Mouse (Mus musculus): ENCODE results near the gene Jarid2.
A peak's percentile ranks its signal among the peaks of the same experiment; 100 is the strongest.

Jarid2 gene

GRCm38 (mm10) chr13:44728145-44728880 is 961 bp upstream of the Jarid2 start:
- peak; percentile 95 for DNase-seq (ENCODE audit: low read depth, low spot score)

- DNase-seq (ENCODE audit: low read depth, low spot score), result peak; percentile 99
Measured at GRCm38 (mm10) chr13:44730146-44730864, 1.0 kb downstream of the Jarid2 start.

GRCm38 (mm10) chr13:44730939-44731551 is 1.8 kb downstream of the Jarid2 start:
- peak; percentile 91 for DNase-seq (ENCODE audit: low read depth, low spot score)

DNA sequence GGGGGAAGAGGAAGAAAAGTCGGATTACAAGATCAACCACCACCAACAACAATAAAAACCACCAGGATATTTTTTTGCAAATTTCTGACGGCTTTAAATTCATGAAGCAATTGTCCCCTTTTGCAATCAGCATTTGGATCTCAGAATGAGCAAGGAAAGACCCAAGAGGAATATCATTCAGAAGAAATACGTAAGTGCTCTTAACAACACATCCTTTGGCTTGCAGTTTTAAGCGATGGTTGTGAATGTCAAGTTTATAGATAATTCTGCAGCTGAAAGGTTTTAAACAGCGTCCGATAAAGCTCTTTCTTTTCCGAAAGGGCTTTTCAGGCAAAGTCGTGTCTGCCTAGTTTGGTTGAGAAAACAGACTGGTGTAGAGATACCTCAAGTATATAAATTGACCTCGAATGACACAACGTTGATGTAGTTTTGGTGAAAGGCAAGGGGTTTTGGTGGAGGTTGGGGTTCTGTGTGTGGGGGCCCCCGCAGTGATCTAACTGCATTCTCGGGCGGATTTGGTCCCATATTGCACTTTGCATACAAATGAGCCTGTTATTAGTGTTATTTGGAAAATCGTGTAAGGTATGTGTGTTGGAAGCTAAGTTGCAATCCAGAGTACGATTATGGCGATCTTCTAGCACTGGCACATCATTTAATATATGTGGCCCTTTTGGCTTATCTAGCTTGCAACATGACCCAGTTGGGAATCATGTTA is 2.6 kb downstream of the Jarid2 start:
- no peak for DNase-seq (ENCODE audit: low read depth, low spot score)

GRCm38 (mm10) chr13:44732442-44732974 is 3.2 kb downstream of the Jarid2 start:
- DNase-seq (ENCODE audit: low read depth, low spot score), result no peak

GRCm38 (mm10) chr13:44733036-44733372 is 3.7 kb downstream of the Jarid2 start:
- no peak for DNase-seq (ENCODE audit: low read depth, low spot score)

- peak; percentile 96 for DNase-seq (ENCODE audit: low read depth, low spot score)
Measured at GRCm38 (mm10) chr13:44733373-44734111, 4.3 kb downstream of the Jarid2 start.

- DNase-seq (ENCODE audit: low read depth, low spot score), result no peak
Measured at GRCm38 (mm10) chr13:44734441-44734840, 5.2 kb downstream of the Jarid2 start.

- DNase-seq (ENCODE audit: low read depth, low spot score), result peak; percentile 61
Measured at GRCm38 (mm10) chr13:44735088-44735690, 5.9 kb downstream of the Jarid2 start.

- no peak for DNase-seq (ENCODE audit: low read depth, low spot score)
Measured at GRCm38 (mm10) chr13:44737297-44737696, 8.0 kb downstream of the Jarid2 start.

GRCm38 (mm10) chr13:44751780-44752179 is 22.5 kb downstream of the Jarid2 start:
- DNase-seq (ENCODE audit: low read depth, low spot score), result peak; percentile 81

- DNase-seq (ENCODE audit: low read depth, low spot score), result no peak
Measured at GRCm38 (mm10) chr13:44753206-44753605, 23.9 kb downstream of the Jarid2 start.

GRCm38 (mm10) chr13:44755434-44755833 is 26.2 kb downstream of the Jarid2 start:
- DNase-seq (ENCODE audit: low read depth, low spot score), result peak; percentile 76

GRCm38 (mm10) chr13:44758750-44759149 is 29.5 kb downstream of the Jarid2 start:
- peak; percentile 58 for DNase-seq (ENCODE audit: low read depth, low spot score)

- DNase-seq (ENCODE audit: low read depth, low spot score), result no peak
Measured at GRCm38 (mm10) chr13:44760761-44761160, 31.5 kb downstream of the Jarid2 start.

GRCm38 (mm10) chr13:44763068-44763467 is 33.8 kb downstream of the Jarid2 start:
- no peak for DNase-seq (ENCODE audit: low read depth, low spot score)

DNA sequence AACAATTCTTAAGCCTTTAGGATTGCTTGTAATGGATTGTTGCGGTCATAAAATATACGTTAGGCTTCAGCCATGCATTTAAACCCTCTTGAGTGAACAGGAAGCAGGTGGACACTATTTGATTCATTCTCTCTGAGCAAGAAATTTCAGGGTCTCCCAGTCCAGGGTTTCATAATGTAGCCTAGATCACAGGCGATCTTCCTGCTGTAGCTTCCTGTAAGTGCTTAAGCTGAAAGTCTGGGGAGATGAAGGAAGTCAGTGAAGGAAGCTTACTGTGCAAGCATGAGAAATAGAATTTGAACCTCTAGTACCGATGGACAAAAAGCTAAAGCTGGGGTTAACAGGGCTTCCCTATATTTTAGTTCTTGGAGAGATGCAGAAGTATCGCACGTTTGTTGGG is 38.5 kb downstream of the Jarid2 start:
- DNase-seq (ENCODE audit: low read depth, low spot score), result no peak

DNA sequence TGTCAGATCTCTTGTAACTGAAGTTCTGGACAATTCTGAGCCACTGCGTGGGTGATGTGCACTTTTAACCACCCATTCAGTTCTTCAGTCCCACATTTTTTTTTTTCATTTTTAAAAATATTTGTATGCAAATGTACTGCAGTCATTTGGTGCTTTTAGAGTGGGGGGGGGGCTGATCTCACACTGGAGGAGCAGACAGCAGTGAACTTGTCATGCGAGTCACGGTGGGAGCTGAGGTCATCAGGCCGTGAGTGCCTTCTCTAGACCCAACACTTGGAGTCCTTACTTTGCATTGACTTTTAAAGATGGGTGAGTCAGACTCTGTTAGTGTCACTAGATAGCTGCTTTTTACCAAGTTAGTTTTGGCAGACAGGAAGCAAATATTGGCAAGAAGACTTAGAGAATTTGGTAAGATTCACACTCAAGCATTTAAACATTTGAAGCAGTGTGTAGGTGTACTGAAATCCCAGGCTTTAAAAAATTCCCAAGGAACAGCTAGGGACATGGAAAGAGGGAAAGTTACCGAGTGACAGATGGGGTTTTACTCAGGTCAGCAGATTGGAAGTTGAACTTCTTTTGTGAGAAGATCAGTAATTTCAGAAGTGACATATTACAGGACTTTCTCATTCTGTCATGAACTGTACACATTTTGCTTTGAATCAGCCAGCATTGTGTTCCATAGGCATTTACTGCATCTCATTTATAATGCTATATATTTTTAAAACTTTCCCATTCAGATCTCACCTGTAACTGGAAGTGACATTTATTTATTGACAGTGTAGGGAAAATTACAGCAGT is 41.7 kb downstream of the Jarid2 start:
- DNase-seq (ENCODE audit: low read depth, low spot score), result no peak

DNA sequence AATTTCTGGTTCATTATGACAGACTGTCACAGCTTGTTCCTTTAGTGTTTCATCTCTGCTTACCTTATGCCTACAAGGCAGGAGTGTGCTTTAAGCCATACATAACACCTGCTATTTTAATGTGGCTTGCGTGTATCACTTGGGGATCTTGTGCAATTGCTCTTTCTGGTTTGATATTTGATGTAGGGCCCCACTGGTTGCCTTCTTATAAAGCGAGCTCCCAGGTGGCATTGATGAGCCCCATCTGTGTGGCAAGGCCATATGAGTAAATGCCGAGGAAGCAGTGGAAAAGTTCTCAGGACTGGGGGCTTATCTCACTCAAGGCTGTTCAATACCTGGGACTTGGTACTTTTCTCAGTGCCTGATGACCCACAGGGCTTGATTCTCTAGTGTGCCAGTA is 43.5 kb downstream of the Jarid2 start:
- DNase-seq (ENCODE audit: low read depth, low spot score), result no peak

- DNase-seq (ENCODE audit: low read depth, low spot score), result no peak
Measured at GRCm38 (mm10) chr13:44774351-44774750, 45.1 kb downstream of the Jarid2 start.

Measured in ES-CJ7 (cell line).